Mouse (Mus musculus) embryonic facial prominence, embryonic 15.5 days (tissue): Measurements from ENCODE around the gene Stpg4. TPM values are rescaled to one million over a fixed set of nuclear protein-coding genes. Genes with fewer than 3 reads are reported as not detected.

Experiments
- ATAC-seq: fragments of 200-750 bp; cut with Nextera tagmentation; 2 replicates; pipeline ENCODE4 v1.8.0; 2017; ENCODE audit warnings: low read depth, moderate TSS enrichment; ENCODE audit not compliant: insufficient number of reproducible peaks, low FRiP score, low TSS enrichment
- H3K27ac ChIP-seq: fragments of 300-500 bp; sonication (generic); replicated peaks from 2 replicates; pipeline ENCODE4 v1.5.1; 2015; ENCODE audit warnings: mild to moderate bottlenecking, inconsistent platforms
- H3K27me3 ChIP-seq: fragments of 300-500 bp; sonication (generic); 2 replicates; pipeline ENCODE4 v1.6.1; 2015; ENCODE audit warnings: inconsistent platforms
- H3K36me3 ChIP-seq: fragments of 300-500 bp; sonication (generic); 2 replicates; pipeline ENCODE4 v1.6.1; 2015; ENCODE audit warnings: mild to moderate bottlenecking, inconsistent platforms
- H3K4me1 ChIP-seq: fragments of 300-500 bp; sonication (generic); 2 replicates; pipeline ENCODE4 v1.6.1; 2015; ENCODE audit warnings: inconsistent platforms
- H3K4me2 ChIP-seq: fragments of 300-500 bp; sonication (generic); replicated peaks from 2 replicates; pipeline ENCODE4 v1.6.1; 2015; ENCODE audit warnings: mild to moderate bottlenecking, inconsistent platforms
- H3K4me3 ChIP-seq: fragments of 300-500 bp; sonication (generic); replicated peaks from 2 replicates; pipeline ENCODE4 v1.5.1; 2015; ENCODE audit warnings: mild to moderate bottlenecking, inconsistent platforms
- H3K9ac ChIP-seq: fragments of 300-500 bp; sonication (generic); 2 replicates; pipeline ENCODE4 v1.6.1; 2015; ENCODE audit warnings: inconsistent platforms
- H3K9me3 ChIP-seq: fragments of 300-500 bp; sonication (generic); replicated peaks from 2 replicates; pipeline ENCODE4 v1.6.1; 2016; ENCODE audit warnings: inconsistent platforms
- WGBS: fragments of 180-500 bp; shearing (Covaris S2); methylation state at CpG from one replicate; pipeline ENCODE4 v1.1.7; 2015; 5-methylcytosine and 5-hydroxymethylcytosine counted together
- polyA plus RNA-seq: library from polyadenylated mRNA; unstranded; fragments of >200 nt; fragmentation: Nextera tagmentation; extraction: Ambion mirVana; gene quantifications from 2 replicates; pipeline ENCODE4 v1.2.1, GENCODE M21; 2015

Gene Stpg4
- polyA plus RNA-seq, 1 experiment from 2014 or later: not detected

DNA sequence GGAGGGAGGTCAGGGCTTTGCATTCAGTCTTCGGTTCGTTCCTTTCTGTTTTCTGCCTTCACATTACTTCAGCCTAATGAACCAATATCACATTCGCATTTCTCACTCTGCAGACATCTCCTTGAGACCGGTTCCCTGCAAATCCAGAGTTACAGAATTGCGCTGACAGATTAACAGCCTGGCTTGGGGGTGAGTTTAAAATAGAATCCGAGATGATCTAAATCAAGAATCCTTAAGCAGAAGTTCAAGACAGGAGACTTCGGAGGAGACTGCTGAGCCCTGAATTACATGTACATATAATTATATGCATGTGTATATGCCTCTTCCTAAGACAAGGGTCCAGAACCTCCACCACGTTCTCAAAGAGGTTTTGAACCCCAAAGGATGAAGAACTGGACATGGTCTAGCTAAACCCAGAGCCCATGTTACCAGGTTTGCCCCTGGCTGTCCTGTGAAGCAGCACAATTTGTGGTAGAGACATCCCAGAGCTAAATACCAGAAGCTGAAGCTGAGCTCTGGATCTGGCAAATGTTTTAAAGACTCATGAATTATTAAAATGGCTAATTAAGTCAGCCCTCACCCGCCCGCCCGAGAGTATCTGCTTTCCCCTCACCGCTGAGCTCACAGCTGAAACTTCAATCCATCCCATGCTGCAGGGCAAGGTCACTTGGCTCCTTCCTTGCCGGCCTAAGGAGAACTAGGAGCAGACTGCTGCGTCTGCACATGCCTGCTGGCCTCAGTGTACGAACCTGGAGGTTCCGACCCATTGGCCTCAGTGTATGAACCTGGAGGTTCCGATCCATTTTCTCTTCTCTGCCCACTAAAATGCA is 33.3 kb upstream of the Stpg4 start:
- ATAC-seq: no peak
- 21% methylated on average over 17 of the region's 17 CpGs for WGBS
- H3K9me3 ChIP-seq: no peaks in the 10 kb centered on the region
- peaks cover 39% of the 10 kb centered on the region for H3K4me1 ChIP-seq
- peak overlapping the region; percentile 77 for H3K27ac ChIP-seq
- 0 out of 2 replicates have a peak overlapping the region, but pooled peaks have one; percentile 9 for H3K9ac ChIP-seq
- H3K36me3 ChIP-seq: no peaks in the 10 kb centered on the region
- peak overlapping the region; percentile 20 for H3K4me3 ChIP-seq
- no peaks in the 10 kb centered on the region for H3K27me3 ChIP-seq
- peak overlapping the region; percentile 45 for H3K4me2 ChIP-seq

DNA sequence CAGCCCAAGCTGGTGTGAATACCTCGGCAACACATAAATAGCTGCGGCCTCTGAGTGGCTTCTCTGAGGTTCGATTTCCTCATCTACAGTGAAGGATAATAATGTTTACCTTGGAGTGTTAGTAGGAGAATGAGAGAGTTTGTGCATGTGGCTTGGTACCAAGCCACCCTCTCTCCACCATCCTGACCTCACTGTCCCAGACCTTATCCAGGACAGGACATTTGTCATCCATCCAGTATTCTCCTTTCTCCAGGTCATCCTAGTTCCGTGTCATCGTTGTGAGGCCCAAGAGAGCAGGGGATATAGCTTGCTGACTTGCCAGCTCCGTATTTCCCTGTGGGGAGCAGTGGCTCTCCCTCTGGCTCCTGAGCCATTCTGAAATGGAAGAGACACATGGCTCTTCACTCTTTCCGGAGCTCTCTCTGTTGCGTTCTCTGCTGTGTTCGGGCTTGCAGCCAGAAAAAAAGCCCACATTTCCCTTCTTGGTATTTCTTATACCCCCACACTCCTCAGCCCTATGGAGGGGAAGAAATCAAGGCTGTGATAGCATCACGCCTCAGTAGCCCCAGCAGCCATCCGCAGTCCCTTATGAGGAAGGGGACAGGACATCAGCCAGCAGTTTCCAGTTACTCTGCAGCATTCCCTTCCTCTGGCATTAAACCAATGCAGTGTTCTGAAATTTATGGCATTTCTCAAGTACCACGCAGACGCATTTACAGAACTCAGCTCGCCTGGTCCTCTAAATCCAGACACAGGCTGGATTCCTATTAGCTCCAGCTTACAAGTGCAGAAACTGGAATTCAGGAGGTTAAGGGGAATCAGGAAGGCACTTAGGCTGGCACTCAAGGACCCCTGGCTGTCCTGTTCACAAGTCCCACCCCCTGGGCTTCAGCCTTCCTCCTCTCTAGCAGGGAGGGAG is 32.5 kb upstream of the Stpg4 start:
- H3K27me3 ChIP-seq: no peaks in the 10 kb centered on the region
- no peaks in the 10 kb centered on the region for H3K9me3 ChIP-seq
- H3K9ac ChIP-seq: 0 out of 2 replicates have a peak overlapping the region, but pooled peaks have one; percentile 9
- H3K4me1 ChIP-seq: peaks cover 39% of the 10 kb centered on the region
- H3K27ac ChIP-seq: peak overlapping the region; percentile 77
- 14% methylated on average over 14 of the region's 14 CpGs for WGBS
- peak overlapping the region; percentile 45 for H3K4me2 ChIP-seq
- ATAC-seq: peak; percentile 57; the same call in 1 of the 2 replicates
- peak overlapping the region; percentile 20 for H3K4me3 ChIP-seq
- H3K36me3 ChIP-seq: no peaks in the 10 kb centered on the region

DNA sequence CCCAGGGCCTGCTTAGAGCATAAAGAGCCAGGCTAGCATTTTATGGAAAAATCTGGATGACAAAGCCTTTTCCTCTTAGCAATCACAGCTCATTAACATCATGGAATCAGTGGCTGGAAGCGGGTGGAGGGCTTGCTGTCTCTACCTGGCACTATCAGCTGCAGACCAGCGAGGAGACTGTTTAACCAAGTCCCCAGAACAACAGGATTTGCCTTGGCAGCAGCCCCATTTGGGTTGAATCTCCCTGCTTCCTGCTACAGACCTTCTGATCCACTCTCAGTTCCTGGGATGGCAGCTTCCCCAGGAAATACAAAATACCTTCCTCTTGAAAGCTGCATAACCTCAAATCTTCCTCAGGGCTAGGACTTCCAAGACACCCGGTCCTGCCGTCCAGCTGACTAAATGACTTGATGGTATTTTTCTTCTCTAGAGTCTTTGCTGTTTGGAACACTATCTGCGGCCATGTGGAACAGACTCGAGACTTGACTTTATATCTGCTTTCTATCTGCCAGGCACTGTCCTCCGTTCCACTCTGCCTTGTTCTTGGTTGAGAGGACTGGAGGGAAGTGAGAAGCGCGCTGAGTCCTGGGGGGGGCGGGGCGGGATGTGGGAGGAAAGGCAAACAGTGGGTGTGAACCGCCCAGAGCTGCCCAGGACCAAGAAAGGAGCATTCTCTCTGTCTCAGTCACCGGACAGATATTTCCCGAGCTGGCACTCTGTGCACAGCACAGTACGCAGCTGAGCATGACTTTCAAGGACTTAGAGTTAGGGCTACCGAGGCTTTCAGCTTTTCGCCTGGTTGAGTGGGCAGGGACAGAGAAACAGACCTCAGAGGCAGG is 31.6 kb upstream of the Stpg4 start:
- H3K4me3 ChIP-seq: peak overlapping the region; percentile 20; the same call in 1 of the 2 replicates
- no peak overlapping the region for H3K9ac ChIP-seq
- H3K4me1 ChIP-seq: peaks cover 39% of the 10 kb centered on the region
- no peaks in the 10 kb centered on the region for H3K9me3 ChIP-seq
- H3K27me3 ChIP-seq: no peaks in the 10 kb centered on the region
- peak overlapping the region; percentile 77 for H3K27ac ChIP-seq
- peak overlapping the region; percentile 45 for H3K4me2 ChIP-seq
- no peaks in the 10 kb centered on the region for H3K36me3 ChIP-seq
- peak; percentile 29; the same call in 1 of the 2 replicates for ATAC-seq
- 9% methylated on average over 15 of the region's 17 CpGs for WGBS

DNA sequence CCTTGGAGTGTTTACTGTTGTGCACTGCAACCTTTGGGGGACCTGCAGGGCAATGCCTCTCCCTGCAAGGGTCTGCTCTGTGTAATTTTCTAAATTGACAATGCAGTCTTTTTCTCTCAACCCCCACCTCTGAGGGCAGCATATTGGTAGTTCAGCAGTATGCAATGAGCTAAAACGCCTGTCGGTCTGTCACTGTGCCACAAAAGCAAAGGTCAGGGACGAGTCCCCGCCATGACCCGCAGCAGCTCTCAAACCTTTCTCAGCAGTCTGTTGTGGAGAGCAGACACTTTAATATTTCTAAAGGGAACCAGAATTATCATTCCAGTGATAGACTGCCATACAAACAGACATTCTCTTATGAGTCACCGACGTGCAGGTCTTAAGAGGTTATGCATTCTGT is 30.4 kb upstream of the Stpg4 start:
- H3K4me1 ChIP-seq: peaks cover 39% of the 10 kb centered on the region
- H3K9me3 ChIP-seq: no peaks in the 10 kb centered on the region
- no peaks in the 10 kb centered on the region for H3K27me3 ChIP-seq
- no peak overlapping the region for H3K27ac ChIP-seq
- H3K36me3 ChIP-seq: no peaks in the 10 kb centered on the region
- H3K4me3 ChIP-seq: no peak overlapping the region
- WGBS: 63% methylated on average over 7 of the region's 7 CpGs
- no peak overlapping the region for H3K4me2 ChIP-seq
- H3K9ac ChIP-seq: no peak overlapping the region
- ATAC-seq: no peak

DNA sequence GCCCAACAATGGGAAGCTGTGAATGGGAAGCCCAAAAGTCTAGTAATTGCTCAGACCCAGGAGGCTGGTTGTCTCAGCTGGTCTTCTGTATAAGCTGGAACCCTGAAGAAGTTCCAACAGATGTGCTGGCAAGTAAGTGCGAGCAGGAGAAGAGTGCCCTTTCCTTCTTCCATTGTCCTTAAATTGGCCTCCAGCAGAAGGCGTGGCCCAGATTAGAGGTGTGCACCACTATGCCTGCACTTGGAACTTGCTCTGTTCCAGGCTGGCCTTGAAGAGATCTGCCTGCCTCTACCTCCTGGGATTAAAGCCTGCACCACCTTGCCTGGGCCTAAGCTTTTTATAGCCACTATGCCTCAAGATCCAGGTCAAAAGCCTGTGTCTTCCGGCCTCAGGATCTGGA is 26.6 kb upstream of the Stpg4 start:
- ATAC-seq: no peak
- Histone ChIP-seq H3K27ac (no peak overlapping the region), H3K4me2 (no peak overlapping the region), H3K36me3 (no peaks in the 10 kb centered on the region), H3K27me3 (no peaks in the 10 kb centered on the region), H3K9ac (no peak overlapping the region), H3K9me3 (no peaks in the 10 kb centered on the region), H3K4me1 (peaks cover 9% of the 10 kb centered on the region), H3K4me3 (no peak overlapping the region)
- WGBS: 89% methylated on average over 3 of the region's 3 CpGs

DNA sequence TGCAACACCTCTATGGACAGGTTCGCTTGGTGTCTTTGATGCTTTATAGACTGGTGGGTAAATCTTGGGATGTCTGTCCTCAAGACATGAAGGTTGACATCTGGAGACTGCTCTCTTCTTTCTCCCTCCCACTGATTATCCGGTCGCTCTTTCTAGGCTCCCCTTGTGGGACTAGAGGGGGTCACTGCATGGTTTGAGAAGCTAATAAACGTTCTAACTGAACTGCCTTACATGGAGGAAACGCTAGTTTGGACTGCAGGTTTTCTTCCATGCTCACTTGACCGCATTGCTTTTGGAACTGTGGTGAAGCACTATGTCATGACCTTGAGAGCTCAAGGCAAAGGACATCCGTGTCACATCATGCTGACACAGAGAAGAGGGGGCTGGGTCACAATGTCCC is 25.8 kb upstream of the Stpg4 start:
- 82% methylated on average over 7 of the region's 7 CpGs for WGBS
- Histone ChIP-seq H3K27me3 (no peaks in the 10 kb centered on the region), H3K9ac (no peak overlapping the region), H3K4me2 (no peak overlapping the region), H3K27ac (no peak overlapping the region), H3K4me1 (0 out of 2 replicates have a peak, but pooled peaks cover 3% of the 10 kb centered on the region), H3K36me3 (no peaks in the 10 kb centered on the region), H3K9me3 (no peaks in the 10 kb centered on the region), H3K4me3 (no peak overlapping the region)
- ATAC-seq: no peak

DNA sequence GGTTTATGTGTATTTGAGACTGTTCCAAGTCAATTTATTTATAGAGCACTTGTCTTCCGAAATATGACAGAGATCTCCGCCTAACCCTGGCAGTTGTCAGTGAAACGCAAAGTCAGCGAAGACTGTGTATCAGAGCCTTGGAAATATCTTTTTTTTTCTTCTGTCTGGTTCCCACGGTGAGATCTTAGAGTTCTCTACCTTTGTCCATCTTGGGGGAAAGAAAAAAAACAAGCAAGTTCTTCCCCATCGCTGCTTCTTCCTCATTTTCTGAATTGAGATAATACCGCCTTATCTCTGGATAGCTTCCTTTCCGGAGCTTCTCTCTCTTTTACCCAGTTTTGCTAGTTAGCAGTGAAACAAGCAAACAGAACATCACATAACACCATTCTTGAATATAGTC is 21.3 kb upstream of the Stpg4 start:
- ATAC-seq: no peak
- WGBS: 84% methylated on average over 8 of the region's 8 CpGs
- H3K27me3 ChIP-seq: no peaks in the 10 kb centered on the region

DNA sequence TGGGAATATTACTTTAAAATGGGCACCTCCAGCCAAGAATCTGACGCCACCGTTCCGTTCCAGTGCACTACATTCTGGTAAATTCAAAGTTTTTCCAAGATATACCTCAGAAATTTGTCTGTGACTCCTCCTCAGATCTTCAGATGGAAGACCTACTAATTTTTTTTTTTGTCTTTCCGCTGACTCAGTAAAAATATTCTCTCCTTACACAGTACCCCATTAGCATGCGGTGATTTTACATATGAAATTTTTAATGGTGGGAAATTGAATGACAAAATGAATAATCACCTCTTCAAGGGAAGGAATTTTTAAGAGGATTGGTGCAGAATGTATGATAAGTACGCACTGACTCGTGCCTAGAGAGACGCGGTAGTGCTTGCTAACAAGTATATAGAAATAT is 20.8 kb upstream of the Stpg4 start:
- WGBS: 93% methylated on average over 9 of the region's 9 CpGs
- Histone ChIP-seq H3K4me3 (no peak overlapping the region), H3K4me1 (peaks cover 15% of the 10 kb centered on the region), H3K27me3 (no peaks in the 10 kb centered on the region), H3K9ac (no peak overlapping the region), H3K36me3 (no peaks in the 10 kb centered on the region), H3K27ac (no peak overlapping the region), H3K4me2 (no peak overlapping the region), H3K9me3 (no peaks in the 10 kb centered on the region)
- no peak for ATAC-seq

More for the DNA sequence above, 21.3 kb upstream of the Stpg4 start:
- no peak overlapping the region for H3K27ac ChIP-seq
- H3K4me1 ChIP-seq: peaks cover 9% of the 10 kb centered on the region
- H3K9ac ChIP-seq: no peak overlapping the region
- no peaks in the 10 kb centered on the region for H3K36me3 ChIP-seq
- no peak overlapping the region for H3K4me3 ChIP-seq
- no peaks in the 10 kb centered on the region for H3K9me3 ChIP-seq
- no peak overlapping the region for H3K4me2 ChIP-seq

DNA sequence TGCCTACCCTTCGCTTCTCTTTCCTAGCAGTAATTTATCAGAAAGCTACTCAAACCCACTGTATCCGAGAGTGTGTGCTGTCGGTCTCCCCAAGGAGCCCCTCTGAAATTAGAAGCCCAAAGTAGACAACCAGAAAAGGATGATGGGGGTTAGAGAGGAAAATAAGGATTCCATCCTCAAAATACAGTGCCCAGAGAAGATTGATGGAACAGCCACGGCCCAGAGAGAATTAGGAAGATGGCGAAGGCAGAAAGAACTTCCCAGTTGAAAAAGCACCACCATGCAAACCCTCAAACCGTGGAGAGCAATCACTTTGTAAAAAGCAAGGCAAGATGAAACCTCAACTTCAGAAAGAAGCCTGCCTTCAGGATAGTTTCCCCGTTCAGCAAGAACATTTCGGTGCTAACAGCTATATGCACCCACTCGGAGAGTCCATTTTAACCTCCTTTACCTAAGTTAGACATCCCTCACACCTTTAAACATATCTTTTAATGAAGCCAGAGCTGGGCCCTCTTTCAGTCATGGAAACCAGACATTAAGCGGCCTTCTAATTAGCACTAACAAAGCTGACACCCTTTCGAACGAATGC is 20.2 kb upstream of the Stpg4 start:
- H3K4me3 ChIP-seq: peak overlapping the region; percentile 95
- H3K9me3 ChIP-seq: no peaks in the 10 kb centered on the region
- H3K4me2 ChIP-seq: peak overlapping the region; percentile 61
- peak overlapping the region; percentile 24; the same call in 1 of the 2 replicates for H3K9ac ChIP-seq
- WGBS: 44% methylated on average over 12 of the region's 12 CpGs
- H3K36me3 ChIP-seq: no peaks in the 10 kb centered on the region
- peak overlapping the region; percentile 96 for H3K27ac ChIP-seq
- ATAC-seq: no peak
- H3K4me1 ChIP-seq: peaks cover 20% of the 10 kb centered on the region
- H3K27me3 ChIP-seq: no peaks in the 10 kb centered on the region

DNA sequence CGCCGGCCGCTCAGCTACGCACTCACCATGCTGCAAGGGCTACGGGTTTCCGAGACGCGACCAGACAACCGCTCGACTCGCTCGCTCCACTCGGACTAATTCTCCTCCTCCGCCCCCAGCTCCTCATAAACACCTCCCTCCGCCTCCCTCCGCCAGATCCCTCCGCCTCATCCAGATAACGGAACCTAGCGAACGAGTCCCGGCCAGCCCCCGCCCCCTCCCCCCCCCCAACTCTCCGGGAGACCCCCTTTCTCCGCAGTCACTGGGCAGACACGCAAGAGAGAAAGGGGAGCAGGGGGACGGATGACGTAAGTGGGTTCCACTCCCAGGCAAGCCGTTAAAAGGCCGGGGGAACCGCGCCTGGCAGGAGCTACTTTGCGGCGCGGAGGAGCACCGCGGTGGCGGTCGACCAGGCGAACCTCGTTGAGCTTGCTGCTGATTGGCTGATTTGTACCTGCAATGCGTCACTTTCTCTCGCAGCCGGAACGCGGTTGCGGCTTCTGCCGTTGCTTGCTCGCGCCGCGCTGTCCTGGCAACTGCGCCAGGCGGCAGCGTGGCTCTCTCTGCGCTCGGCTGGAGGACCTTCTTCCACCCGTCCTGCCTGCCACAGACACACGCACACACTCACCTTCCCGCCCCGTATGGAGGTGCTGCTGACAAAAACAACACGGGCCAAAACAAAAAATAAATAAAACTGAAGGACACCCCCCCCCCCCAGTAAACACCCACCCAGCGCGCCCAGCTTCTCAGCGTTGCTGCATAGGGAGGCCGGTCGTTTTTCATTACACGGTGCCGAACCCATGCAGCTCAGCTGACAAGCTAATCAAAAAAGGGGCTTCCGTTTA is 19.4 kb upstream of the Stpg4 start, which contains the start of gene Calm2:
Gene Calm2, minus strand, starts transcription at position 169 of the 845 bp plus-strand sequence.
- H3K27me3 ChIP-seq: no peaks in the 10 kb centered on the region
- H3K4me2 ChIP-seq: peak within 1 kb of the TSS; percentile 61
- peak within 1 kb of the TSS; percentile 95 for H3K4me3 ChIP-seq
- peak within 1 kb of the TSS; percentile 96 for H3K9ac ChIP-seq
- peak; percentile 91 for ATAC-seq
- peak within 1 kb of the TSS; percentile 96 for H3K27ac ChIP-seq
- no peaks in the 10 kb centered on the region for H3K36me3 ChIP-seq
- under 1% methylated on average over 69 of the region's 69 CpGs for WGBS
- peaks cover 22% of the 10 kb centered on the region for H3K4me1 ChIP-seq
- no peaks in the 10 kb centered on the region for H3K9me3 ChIP-seq
